Mouse (Mus musculus) T-helper 17 cell (primary cell): ENCODE data around the gene Lnx1.

Source experiments
- in situ Hi-C, 2 experiments: fragments of 300-600 bp; cut with MboI, MseI; formaldehyde crosslinking; loops; 1 replicate in 1 of 2; 2 replicates in 1 of 2; pipeline ENCODE4 v1.15.1; 2025; ENCODE audit warnings: high pct_unique_total_duplicates in 2 of 2

Gene Lnx1

DNA sequence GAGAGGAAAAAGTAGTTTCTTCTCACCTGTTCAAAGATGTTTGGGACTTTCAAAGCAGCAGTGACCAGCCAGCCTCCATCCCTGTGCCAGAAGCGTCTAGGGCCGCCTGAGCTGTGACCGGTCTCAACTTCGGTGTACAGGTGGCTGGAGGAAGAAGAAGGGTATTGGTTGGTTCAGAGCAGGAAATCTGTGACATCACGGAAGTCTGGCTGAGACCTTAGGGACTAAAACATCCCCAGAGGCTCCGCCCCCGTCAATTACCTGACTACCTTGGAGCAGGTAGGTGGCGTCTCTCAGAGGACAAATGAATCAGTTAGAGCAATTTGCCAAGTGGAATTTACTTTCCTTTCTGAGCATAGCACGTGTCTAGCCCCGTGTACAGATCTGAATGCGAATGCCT, at the start of gene Lnx1:
Lnx1 (minus strand) TSS at position 147 of the 400 bp plus-strand sequence.
- in situ Hi-C loops: no loop called here

DNA sequence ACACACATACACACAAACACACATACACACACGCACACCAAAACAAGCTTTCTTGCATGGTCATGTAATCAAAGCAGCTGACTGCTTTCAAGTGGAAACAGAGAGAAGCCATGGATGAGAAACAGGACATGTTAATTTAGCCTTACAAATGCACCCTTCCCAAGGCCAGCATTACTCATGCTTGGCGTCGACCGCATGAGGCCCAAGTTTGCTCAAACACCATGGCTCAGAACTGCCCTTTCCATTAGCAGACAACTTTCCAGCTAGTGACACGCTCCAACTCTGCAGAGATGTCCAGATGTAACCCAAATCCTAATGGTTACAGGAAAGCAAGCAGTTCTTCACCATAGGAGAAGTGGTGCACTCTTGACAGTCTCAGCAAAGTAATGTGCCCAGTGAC, 47.8 kb upstream of the Lnx1 start:
- in situ Hi-C loops: no loop called here

- in situ Hi-C loops: no loop called here
Measured at GRCm38 (mm10) chr5:74747476-74747875, 44.8 kb upstream of the Lnx1 start.

- in situ Hi-C loops: no loop called here
Measured at GRCm38 (mm10) chr5:74740951-74741350, 38.2 kb upstream of the Lnx1 start.

GRCm38 (mm10) chr5:74739435-74739834, 36.7 kb upstream of the Lnx1 start:
- in situ Hi-C loops: no loop called here

DNA sequence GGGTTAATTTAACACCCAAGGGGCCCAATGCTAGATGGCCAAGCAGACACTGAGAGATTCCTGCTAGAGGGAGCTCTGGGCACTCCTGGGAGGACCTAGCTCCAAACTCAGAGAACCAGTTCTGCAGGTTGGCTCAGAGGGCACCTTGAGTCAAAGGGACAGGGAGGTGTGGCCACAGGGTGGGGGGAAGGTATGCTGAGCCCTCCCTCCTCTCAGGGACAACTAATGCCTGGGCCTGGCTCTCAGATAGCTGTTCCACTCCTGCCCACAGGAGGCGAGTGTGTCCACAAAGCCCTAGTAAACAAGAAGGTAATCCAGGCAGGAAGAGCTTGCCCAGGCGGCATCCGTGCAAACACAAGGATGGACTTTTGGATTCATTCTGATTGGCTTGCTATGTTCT, 35.6 kb upstream of the Lnx1 start:
- in situ Hi-C loops: no loop called here

DNA sequence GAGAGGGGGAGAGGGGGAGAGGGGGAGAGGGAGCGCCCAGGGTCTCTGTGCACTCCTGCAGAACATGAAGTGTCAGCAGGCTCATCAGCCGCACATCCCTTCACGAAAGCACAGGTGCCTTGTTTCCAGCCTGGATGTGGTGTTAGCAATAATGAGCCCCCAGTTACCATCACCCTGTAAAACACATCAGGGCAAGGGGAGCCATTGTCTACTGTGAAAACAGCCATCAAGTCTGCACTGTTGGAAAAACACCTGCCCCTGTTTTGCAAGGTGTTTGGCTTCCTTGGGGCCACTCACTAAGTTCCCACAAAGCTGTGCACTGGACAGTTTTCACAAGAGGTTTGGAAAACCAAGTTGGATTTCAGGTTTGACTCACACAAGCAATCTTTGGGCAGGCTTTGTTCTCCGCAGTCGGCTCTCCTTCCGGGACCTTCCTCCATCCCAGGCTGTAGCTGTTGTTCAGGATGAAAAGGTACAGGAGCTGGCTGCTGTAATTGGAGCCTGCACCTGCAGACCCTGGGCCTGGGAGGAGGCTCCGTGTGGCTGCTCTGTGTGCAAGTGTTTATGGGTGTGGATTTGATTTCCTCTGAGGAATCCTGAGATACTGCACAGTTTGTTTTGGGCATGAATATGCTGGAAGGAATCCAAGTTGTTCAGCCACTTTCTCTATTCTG, 31.3 kb upstream of the Lnx1 start:
- in situ Hi-C loops: no loop called here

GRCm38 (mm10) chr5:74732613-74733012, 29.9 kb upstream of the Lnx1 start:
- in situ Hi-C loops: no loop called here

- in situ Hi-C loops: no loop called here
Measured at GRCm38 (mm10) chr5:74730601-74731000, 27.9 kb upstream of the Lnx1 start.

GRCm38 (mm10) chr5:74729567-74729966, 26.9 kb upstream of the Lnx1 start:
- in situ Hi-C loops: no loop called here

GRCm38 (mm10) chr5:74728186-74728585, 25.5 kb upstream of the Lnx1 start:
- in situ Hi-C loops: no loop called here

- in situ Hi-C loops: no loop called here
Measured at GRCm38 (mm10) chr5:74727319-74727718, 24.6 kb upstream of the Lnx1 start.

- in situ Hi-C loops: no loop called here
Measured at GRCm38 (mm10) chr5:74725541-74725940, 22.8 kb upstream of the Lnx1 start.

DNA sequence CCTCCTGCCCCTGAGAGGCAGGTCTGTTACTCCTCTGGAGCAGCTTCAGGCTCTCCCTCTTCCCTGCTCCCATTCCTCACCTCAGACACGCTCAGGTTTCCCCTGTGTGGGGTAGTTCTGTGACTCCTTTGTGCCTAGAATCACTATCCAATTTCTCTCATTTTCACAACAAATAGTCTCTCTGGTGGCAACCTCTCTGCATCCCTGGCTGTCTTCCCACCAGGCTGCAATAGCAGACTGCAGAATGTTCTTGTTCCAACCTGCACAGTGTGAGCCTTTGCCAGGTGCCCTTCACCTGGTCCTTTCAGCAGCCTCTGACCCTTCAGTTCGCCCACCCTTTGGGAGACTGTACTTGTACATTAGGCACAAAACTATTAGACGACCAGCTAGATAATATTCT, 19.1 kb upstream of the Lnx1 start:
- in situ Hi-C loops: no loop called here

- in situ Hi-C loops: no loop called here
Measured at GRCm38 (mm10) chr5:74720661-74721060, 17.9 kb upstream of the Lnx1 start.

GRCm38 (mm10) chr5:74716165-74716564, 13.5 kb upstream of the Lnx1 start:
- in situ Hi-C loops: no loop called here

- in situ Hi-C loops: no loop called here
Measured at GRCm38 (mm10) chr5:74712811-74713210, 10.1 kb upstream of the Lnx1 start.

DNA sequence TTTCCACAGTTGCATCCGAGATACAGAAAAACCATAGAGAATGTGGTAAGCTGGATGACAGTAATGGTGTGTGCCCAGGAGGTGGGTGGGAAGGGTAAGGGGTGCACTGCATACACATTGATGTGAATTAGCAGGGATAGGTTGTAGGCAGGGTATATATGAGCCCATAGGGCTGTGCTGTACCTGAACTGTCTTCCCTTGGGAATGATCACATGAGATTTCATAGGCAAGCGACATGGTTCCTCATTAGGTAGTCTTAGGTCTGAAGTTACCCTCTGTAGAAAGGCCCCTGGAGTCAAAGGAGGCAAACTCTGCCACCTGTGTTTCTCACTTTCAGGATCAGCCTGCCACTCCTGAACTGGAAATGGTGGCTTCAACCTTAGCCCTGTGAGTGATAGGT, 9.3 kb upstream of the Lnx1 start:
- in situ Hi-C loops: no loop called here

DNA sequence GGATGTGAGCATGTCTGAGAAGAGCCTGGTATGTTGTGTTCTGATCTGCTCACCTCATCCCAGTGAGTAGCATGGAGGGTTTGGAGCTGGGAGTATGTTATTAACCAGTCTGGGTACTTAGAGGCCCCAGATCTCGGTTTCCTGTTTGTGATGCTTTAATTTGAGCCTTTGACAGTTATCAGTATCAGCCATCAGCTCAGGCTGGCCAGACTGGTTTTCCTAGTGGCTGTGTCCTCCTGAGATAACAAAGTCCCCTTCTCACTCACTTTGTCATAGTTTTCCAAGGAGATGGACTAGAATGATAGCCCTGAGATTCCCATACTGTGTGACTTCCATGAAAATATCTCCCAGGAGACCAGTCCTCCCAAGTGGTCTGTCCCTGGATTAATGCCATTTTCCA, 8.3 kb upstream of the Lnx1 start:
- in situ Hi-C loops: no loop called here

DNA sequence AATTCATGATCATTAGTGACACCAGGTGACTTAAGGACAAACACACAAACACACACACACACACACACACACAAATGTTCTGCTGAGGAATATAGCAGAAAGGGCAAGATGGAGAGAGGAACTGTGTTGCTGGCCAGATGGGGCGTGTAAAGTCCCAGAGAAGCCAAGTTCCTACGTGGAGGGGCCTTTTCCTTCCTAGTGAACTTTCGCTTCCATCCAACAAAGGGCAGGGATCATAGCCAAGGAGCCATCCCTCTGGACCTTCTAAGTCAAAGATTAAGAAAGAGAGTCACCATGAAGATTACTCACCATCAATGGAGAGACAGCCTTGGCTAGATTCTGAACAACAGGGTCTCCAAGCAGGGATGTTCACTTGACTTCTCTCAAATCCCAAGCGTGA, 7.5 kb upstream of the Lnx1 start:
- in situ Hi-C loops: no loop called here

GRCm38 (mm10) chr5:74704460-74704790, 1.7 kb upstream of the Lnx1 start:
- in situ Hi-C loops: no loop called here

- in situ Hi-C loops: no loop called here
Measured at GRCm38 (mm10) chr5:74703741-74704459, 1.2 kb upstream of the Lnx1 start.

- in situ Hi-C loops: no loop called here
Measured at GRCm38 (mm10) chr5:74700918-74701317, 1.8 kb downstream of the Lnx1 start.

- in situ Hi-C loops: no loop called here
Measured at GRCm38 (mm10) chr5:74699673-74700072, 3.0 kb downstream of the Lnx1 start.
